Mouse (Mus musculus) thymus, postnatal 25 days (tissue): ENCODE results near the gene Trmt10c.

Source experiments
- DNase-seq: peaks from one replicate; pipeline ENCODE4 v3.0.0; 2022

Trmt10c gene

DNA sequence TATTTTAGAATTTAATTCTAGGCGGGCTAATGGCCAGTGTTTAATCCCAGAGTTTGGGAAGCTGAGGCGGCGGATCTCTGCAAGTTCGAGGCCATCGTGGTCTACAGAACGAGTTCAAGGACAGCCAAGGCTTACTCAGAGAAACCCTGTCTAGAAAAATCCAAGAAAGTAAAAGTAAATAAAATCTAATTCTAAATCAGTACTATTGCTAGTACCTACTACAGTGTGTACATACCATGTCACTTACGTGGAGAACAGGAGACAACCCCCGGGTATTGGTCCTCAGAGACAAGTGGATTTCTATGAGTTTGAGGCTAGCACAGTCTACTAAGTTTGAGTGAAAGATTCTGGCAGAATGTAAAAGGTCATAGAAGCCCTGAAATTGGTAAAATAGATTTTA, 471 bp upstream of the Trmt10c start:
- no peak for DNase-seq

DNA sequence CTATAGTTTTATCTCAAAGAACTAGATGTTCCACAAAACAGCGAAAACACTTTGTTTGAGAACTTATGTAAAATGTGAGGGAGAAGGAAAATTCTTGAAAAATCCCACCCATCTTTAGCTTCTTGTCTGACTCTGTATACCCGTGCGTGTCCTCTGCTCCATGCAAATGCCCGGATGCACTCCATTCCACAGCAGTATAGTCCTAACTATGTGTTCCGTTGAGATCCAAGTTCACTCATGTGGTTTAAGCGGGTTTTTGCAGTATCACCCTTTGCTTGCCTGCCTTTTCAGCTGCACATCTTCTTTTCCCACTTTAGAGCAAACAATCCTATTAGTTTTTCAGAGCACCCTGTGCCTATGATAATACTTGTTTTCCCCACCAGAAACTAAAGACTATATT, 1.1 kb downstream of the Trmt10c start:
- DNase-seq: no peak

DNA sequence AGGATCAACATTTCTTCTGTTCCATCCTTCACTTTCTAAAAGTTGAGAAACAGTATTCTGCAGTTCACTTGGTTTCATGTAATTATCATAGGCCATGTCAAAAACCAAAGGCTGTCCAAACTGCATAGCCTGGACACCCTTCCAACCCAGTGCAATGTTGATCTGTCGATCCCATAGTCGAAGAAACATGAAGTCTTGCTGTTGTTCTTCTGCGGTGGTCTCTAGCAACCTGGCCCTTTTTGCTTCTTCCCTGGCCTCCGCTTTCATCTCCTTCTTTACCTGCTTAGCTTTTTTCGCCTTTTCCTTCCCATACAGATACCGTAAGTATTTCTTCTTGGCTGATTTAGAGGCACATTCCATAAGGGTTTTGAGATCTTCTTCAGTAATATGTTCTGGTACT, 3.1 kb downstream of the Trmt10c start:
- DNase-seq: no peak

DNA sequence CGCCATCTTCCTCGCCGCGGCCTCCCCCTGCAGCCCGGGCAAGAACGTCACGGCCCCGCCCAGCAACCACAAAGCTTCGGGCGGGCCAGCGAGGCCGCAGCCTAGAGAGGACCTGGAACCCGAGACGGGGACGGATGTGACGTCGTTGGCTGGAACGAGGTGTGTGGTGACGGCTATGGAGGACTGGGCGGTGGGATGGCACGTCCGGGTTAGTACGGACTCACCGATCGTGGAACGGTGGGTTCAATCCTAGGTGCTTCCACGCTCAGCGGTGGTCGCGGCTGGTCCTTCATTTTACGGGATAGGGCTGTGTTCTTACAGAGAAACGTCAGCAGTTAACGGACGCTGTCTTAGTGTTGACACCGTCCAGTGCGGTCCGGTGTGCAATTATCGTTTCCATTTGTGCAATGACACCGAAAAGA, 7.9 kb downstream of the Trmt10c start, which contains the start of gene Pcnp:
TSS of gene Pcnp (minus strand) at position 79 of the 422 bp plus-strand sequence.
- peak; percentile 97 for DNase-seq

DNA sequence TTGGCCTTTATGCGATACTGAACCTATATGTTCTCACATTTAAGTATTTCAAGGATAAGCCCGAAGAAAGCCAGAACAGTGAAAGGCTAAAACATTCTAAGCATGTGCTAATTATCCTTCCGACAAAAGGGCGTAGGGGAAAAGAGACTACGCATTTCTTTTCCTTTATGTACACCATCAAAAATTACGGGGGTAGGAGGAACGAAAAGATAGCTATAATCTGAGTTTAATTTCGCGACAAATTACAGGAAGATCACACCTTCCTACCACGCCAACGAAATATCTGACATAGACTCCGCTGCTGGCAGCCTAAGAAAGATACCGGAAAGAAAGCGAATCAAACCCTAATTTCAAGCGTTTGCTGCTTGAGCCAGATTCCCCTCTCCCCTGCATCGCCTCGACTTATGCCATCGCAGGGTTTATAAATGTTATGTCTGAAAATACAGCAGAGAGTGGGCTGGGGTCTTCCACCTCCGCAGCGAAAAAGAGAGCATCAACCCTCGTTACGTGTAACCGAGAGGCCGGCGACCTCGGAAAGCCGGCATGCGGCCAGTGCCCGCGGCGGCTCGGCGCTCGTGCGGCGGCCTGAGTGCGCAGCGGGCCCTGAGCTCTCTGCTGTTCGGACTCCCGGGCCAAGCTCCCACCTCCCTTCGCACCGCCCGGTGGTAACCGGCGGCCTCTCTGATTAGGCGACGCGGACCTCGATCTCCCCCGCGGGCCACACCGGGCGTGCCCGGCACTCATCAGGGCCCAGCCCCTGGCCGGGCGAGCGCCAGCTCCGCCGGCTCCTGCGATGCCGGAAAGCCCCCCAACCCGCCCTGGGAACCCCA, 8.7 kb downstream of the Trmt10c start:
- DNase-seq: no peak

DNA sequence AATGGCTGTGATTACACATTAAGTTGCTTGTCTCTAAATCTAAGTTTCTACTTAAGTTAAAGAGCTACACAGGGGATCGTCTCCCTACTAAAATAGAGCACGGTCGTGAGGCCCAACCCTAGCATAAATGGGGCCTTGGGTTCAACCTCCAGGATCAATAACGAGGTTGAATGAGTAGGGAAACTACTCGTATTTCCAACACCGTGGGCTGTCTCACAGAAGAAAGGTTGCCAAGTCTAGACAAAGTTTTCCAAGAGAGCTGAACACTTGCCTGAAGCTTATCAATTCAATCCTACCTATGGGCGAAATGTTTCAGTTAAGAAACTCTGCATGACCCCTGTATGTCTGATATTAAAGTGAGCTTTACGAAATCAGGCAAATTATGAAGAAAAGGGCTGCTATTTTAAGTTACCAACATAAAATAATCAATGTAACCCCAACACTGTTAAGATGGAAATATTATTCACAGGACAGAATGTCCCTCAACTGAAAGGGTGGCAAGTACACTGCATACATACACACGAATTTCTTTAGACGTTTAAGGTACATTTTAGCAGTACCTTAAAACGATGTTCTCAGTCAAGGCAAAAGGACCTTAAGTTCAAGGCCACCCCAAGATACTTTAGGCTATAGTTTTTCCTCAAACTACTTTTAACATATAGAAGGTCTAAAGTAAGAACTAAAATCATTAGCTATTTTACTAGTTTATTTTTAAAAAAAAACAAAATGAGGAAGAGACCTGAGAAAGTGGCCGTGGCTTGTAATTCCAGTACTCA, 9.6 kb downstream of the Trmt10c start:
- no peak for DNase-seq

DNA sequence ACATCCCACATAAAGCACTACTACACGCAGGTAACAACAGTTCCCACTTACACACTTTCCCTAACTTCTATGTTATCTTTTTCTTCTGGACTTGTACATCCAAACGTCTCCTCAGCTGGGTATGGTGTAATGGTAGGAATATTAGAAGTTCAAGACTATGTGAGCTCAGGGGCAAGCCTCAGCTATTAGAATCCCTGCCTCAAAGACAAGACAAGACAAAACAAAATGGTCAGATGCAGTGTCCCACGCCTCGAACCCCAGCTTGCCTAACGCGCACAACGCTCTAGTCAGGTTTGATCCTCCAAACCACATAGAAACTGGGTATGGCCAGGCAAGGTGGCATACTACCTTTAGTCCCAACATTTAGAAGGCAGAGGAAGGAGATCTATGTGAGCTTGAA, 18.0 kb downstream of the Trmt10c start:
- no peak for DNase-seq

DNA sequence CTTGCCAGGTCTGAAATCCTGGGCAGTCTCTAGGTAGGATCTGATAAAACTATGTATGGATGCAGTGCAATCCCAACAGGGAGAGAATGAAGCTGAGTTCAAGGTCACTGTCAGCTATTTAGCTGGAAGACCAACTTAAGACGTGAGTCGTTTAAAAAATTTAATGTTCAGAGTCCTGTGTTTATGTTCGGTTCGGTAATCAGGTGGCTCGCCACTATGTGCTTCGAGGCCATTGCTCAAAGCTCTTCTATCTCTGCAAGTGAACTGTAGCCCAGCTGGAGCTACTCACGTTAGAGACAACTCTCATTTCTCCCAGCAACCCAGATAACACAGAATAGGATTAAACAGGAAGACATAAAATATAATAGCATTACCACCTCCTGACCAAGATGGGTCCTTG, 23.5 kb downstream of the Trmt10c start:
- DNase-seq: no peak

DNA sequence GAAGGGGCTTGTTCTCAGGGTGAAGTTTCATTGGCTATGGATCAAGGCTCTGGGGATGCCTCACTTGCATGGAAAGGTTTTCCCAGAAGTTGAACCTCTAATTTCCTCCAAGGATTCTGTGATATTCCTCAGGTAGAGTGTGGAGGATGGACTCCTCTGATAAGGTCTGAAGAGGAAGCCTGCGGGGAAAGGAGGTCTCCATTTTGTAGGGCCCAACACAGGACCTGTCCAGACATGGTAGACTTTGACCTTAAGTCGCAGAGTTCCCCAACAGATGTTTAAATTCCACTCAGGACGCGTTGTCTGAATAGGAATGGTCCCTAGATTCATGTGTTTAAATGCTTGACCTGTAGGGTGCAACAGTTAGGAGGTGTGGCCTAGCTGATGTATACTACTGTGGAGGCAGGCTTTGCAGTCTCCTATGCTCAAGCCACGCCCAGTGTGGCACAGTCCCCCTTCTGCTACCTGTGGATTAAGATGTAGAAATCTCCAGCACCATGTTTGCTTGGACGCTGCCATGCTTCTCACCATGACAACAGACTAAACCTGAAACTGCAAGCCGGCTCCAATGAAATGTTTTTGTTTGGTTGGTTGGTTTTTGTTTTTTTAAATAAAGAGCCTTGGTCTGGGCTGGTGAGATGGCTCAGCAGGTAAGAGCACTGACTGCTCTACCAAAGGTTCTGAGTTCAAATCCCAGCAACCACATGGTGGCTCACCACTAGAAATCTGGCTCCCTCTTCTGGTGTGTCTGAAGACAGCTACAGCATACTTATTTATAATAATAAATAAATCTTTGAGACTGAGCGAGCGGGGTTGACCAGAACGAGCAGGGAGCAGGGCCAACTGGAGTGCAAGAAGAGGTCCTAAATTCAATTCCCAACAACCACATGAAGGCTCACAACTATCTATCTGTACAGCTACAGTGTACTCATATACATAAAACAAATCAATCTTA, 24.6 kb downstream of the Trmt10c start:
- DNase-seq: no peak

DNA sequence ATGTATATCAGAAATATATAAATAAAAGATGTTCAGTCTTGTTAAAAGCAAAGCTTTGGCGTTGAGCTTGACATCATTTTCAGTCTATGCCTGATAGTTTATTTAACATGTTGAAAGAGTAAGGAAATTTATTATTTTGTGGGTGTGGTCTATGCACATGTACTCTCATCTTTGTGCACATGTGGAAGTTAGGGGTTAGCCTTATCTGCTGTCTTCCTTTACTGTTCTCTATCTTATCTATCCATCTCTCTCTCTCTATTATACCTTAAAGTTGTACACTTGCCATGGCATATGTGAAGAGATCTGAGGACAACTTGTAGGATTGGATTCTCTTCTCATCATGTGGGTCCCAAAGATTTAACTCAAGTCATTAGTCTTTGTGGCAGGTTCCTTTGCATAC, 28.8 kb downstream of the Trmt10c start:
- no peak for DNase-seq

DNA sequence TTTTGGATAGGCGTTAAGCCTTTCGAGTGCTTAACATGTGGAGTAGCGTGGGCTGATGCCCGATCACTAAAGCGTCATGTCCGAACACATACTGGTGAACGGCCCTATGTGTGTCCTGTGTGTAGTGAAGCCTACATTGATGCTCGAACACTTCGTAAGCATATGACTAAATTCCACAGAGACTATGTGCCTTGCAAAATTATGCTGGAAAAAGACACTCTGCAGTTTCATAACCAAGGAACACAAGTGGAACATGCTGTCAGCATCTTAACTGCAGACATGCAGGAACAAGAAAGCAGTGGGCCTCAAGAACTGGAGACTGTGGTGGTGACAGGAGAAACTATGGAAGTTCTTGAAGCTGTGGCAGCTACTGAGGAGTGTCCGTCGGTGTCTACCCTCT, 30.8 kb downstream of the Trmt10c start:
- no peak for DNase-seq

DNA sequence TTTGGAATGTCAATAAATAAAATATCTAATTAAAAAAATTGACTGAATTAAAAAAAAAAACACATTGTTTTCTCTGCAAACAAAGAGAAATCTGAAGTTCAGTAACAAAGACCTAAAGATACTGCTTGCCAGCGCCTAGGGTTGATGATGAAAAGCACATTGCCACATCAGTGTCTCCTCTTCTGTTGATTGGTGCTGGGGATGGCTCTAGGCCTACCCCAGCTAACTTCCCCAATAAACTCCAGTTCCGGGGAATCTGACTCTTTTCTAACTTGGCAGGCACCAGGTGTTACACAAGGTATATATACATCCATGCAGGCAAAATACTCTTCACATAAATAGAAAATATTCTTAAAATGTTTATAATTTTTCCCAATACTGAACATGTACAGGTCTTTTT, 43.4 kb downstream of the Trmt10c start:
- DNase-seq: no peak

DNA sequence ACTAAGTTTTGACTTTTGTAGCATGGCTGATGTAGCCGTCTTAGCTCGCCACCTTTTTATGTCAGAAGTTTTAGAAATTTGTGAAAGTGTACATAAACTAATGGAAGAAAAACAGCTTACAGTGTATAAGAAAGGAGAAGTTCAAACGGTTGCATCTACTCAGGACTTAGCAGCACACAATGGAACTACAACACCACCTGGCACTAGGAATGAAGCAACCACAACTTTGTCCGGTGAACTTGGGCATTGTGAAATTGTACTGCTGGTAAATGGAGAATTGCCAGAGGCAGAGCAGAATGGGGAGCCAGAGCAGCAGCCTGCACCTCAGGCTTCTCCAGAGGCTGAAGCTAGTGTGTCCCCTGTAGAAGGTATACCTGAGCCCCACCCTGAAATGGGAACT, 47.3 kb downstream of the Trmt10c start:
- no peak for DNase-seq

DNA sequence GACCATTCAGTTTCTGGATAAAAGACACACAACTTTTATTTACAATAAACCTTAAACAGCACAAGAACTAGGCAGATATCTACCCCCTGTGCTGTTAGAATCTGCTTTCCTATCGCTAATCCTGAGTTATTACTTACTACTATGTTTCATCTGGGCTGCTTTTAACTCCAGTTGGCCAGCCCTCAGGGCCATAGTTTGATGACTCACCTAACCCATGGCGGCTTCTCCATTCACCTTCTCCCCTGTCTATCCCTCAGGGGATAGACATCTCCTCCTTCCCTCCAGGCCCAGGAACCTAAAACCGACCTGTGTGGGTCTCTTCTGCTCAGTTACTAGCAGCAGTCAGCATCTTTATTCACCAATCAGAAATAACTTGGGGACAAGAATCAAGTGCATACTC, 51.6 kb downstream of the Trmt10c start:
- DNase-seq: no peak
